Mouse (Mus musculus) left cerebral cortex, adult 2 months (tissue): Measurements from ENCODE around the gene AC170998.1. TPM values are rescaled to one million over a fixed set of nuclear protein-coding genes. Genes with fewer than 3 reads are reported as not detected.

ENCODE experiments used
- DNase-seq, 2 experiments: peaks; one replicate each; pipeline ENCODE4 v3.0.0; 2021 to 2022; ENCODE audit warnings: low spot score in 2 of 2, mixed read lengths in 1 of 2; ENCODE audit errors: extremely low spot score in 1 of 2
- H3K27ac ChIP-seq: fragments of 200-600 bp; 2 replicates; pipeline ENCODE4 v1.8.1; 2022
- H3K4me3 ChIP-seq: fragments of 200-600 bp; 2 replicates; pipeline ENCODE4 v1.8.1; 2022
- CTCF ChIP-seq: fragments of 200-600 bp; IDR thresholded peaks from 2 replicates; pipeline ENCODE4 v1.8.1; 2022; ENCODE audit warnings: antibody characterized with exemption, mild to moderate bottlenecking, moderate library complexity
- intact Hi-C: fragments of 180-260 bp; cut with DNase I; formaldehyde crosslinking; loops from one replicate; pipeline ENCODE4 v1.15.1; 2025
- long read RNA-seq, 2 experiments: library from polyadenylated mRNA; stranded (forward); transcript quantifications; one replicate each; pipeline ENCODE4 v2.0.0; 2021; ENCODE audit warnings: borderline mapping rate in 2 of 2
- total RNA-seq, 2 experiments: library from RNA; stranded (reverse); gene quantifications; 2 replicates each; pipeline ENCODE4 v1.2.3; 2021

AC170998.1 gene
- 1 to 10 TPM; 1.6 to 3.3 TPM for total RNA-seq
- long read RNA-seq, experiment 1: 0 reads
- long read RNA-seq, experiment 2: 0 reads

DNA sequence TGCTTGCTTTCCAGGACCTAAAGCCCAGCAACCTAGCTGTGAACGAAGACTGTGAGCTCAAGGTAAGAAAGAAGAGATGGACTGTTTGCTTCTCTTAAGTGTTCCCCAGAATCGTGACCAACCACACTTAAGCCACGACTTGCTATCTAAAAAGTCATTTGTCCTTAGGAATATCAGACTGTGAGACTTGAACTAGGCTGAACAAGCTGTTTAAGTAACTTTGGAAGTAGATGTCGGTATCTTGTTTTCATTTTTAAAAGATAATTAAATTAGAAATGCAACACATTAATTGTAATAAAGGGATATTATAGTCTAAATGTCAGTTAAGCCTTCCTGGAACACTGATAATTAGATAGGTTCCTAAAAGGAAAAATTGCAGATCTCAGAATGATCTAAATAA, at the start of gene AC170998.1:
Gene AC170998.1 (plus strand): TSS at position 301 of the 400 bp plus-strand sequence.
- no peak within 1 kb of the TSS for H3K4me3 ChIP-seq
- no peak for DNase-seq
- TF ChIP-seq CTCF: no peak
- intact Hi-C loops: no loop called here
- no peak within 1 kb of the TSS for H3K27ac ChIP-seq

GRCm38 (mm10) chr17:28682311-28683084, 43.4 kb upstream of the AC170998.1 start:
- TF ChIP-seq CTCF: no peak
- intact Hi-C loops: no loop called here
- Histone ChIP-seq H3K27ac (no peak overlapping the region), H3K4me3 (no peak overlapping the region)
- no peak for DNase-seq

GRCm38 (mm10) chr17:28683601-28684000, 42.3 kb upstream of the AC170998.1 start:
- intact Hi-C loops: no loop called here
- Histone ChIP-seq H3K4me3 (no peak overlapping the region), H3K27ac (no peak overlapping the region)
- DNase-seq: no peak
- TF ChIP-seq CTCF: no peak

- no peak for DNase-seq
- no peak for TF ChIP-seq CTCF
- Histone ChIP-seq H3K4me3 (no peak overlapping the region), H3K27ac (no peak overlapping the region)
- intact Hi-C loops: no loop called here
Observed at GRCm38 (mm10) chr17:28684631-28685030, 41.3 kb upstream of the AC170998.1 start.

- Histone ChIP-seq H3K4me3 (no peak overlapping the region), H3K27ac (no peak overlapping the region)
- no peak for DNase-seq
- TF ChIP-seq CTCF: no peak
- intact Hi-C loops: no loop called here
Observed at GRCm38 (mm10) chr17:28687354-28687753, 38.5 kb upstream of the AC170998.1 start.

DNA sequence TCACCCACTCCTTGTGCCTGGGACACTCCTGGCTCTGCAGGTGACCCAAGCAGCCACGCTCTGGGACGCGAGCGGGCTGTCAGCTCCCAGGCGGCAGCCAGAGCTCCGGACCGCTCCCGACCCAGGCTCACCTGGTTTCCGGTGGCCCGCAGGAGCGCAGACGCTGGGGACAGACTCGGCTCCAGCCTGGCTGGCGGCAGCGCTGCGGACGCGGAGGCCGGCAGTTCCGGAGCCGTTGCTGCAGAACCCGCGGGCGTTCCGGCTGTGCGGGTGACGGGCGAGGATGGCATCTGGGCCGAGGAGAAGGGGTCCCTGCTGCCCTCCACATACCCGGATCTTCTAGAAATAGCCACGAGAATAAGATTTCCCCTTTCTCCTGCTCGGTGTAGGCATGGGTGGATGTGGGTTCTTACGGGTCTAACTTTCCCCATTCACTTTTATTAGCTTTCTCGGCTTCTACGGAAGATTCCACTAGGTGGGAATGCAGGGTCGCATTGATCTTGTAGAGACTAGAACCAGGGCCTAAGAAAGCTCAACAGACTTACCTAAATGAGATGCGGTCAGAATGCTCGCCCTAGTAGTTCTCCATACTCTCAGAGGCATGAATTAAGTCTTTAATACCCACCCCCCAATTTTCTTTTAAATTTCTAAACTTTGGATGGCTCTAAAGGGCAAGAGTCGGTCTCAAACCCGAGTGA, 36.1 kb upstream of the AC170998.1 start, which contains the start of gene Slc26a8:
Gene Slc26a8 (minus strand): TSS at position 648 of the 698 bp plus-strand sequence.
- no peak for TF ChIP-seq CTCF
- Histone ChIP-seq H3K27ac (peak within 1 kb of the TSS; percentile 95), H3K4me3 (peak within 1 kb of the TSS; percentile 80)
- DNase-seq: peak; percentile 40 to 68
- intact Hi-C loops: loop anchor here (2.0 to 5.0 kb wide), 5 partner anchors 48 to 185 kb away; partner anchors contain the start of genes Brpf3 and Srpk1

- Histone ChIP-seq H3K27ac (peak within 1 kb of the TSS; percentile 95), H3K4me3 (peak within 1 kb of the TSS; percentile 80)
- peak; percentile 81 for TF ChIP-seq CTCF
- peak; percentile 100 for DNase-seq
- intact Hi-C loops: loop anchor here (1.0 to 5.0 kb wide), 6 partner anchors 46 to 235 kb away; partner anchors contain the start of genes Brpf3 and Srpk1
Observed at GRCm38 (mm10) chr17:28690776-28691686, 34.9 kb upstream of the AC170998.1 start, which contains the start of gene Mapk14. Gene Mapk14 (plus strand): TSS chr17:28691329.

DNA sequence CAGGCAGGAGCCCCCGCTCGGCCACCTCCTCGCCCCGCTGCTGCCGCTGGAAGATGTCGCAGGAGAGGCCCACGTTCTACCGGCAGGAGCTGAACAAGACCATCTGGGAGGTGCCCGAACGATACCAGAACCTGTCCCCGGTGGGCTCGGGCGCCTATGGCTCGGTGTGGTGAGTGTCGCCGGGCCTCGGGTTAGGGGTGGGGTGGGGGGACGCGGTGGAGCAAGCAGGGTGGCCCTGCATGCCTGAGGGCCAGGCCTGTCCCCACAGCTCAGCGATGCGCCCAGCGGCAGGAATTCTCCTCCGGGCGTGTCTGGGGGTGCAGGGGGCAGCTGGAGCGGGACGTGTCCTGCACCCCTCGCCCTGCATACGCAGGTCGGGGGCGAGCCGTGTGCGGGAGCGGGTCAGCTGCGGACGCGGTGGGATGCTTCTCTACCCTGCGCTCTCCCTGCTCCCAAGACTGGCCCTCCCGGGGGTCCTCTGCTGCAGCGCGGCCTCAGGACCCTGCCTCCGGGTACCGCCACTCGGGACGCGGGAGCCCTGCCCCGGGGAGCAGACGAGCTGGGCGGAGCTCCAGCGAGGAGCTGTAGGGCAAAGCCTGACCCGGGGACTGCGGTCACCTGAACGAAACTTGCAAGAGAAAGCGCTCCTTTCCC, 34.1 kb upstream of the AC170998.1 start:
- no peak for TF ChIP-seq CTCF
- DNase-seq: peak; percentile 28 to 32
- intact Hi-C loops: loop anchor here (1.0 to 5.0 kb wide), 6 partner anchors 45 to 234 kb away; partner anchors contain the start of genes Brpf3 and Srpk1
- H3K4me3 ChIP-seq: peak overlapping the region; percentile 80
- H3K27ac ChIP-seq: peak overlapping the region; percentile 95

DNA sequence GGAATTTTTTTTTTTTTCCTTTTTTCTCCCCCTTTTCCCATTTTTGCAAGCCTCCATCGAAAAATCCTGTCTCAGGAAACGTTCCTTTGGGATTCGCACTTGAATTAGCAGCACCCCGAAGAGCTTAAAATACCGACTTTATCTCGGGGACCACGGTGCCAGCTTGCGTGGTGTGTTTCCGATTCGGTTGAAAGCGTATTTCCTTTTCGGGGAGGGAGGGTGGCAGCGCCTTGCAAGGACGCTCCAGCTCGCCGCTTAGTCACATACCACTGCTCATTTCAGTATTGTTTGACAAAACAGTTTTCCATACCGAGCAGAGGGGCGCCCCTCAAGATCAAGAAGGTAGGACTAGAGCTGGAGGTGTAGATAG, 33.6 kb upstream of the AC170998.1 start:
- Histone ChIP-seq H3K27ac (peak overlapping the region; percentile 95), H3K4me3 (peak overlapping the region; percentile 80)
- intact Hi-C loops: loop anchor here (5.0 kb wide), 2 partner anchors 45 to 70 kb away; partner anchors contain the start of gene Srpk1
- no peak for TF ChIP-seq CTCF
- DNase-seq: peak; percentile 46 to 49

DNA sequence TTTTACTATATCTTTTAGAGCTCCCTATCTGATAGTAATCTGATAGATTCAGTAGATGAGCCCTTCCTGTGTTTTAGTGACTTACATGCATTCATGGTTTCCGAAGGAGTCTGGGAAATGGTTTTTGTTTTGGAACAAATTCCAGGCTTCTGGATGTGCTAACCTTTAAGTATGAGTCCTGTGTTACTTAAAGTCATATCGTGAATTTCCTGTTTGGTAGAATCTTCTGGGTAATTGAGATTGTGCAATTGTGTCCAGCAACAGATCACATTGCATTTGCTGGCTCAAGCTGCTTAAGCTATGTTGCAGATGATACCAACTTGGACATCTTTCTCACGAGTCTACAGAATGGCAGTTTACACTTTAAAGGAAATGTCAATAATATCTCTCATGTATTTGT, 32.8 kb upstream of the AC170998.1 start:
- intact Hi-C loops: loop anchor here (5.0 kb wide), 2 partner anchors 44 to 71 kb away; partner anchors contain the start of gene Srpk1
- no peak for TF ChIP-seq CTCF
- Histone ChIP-seq H3K27ac (no peak overlapping the region), H3K4me3 (peak overlapping the region; percentile 80)
- no peak for DNase-seq
